Mouse (Mus musculus) heart, embryonic 12.5 days (tissue): ENCODE data around the gene Alpk1. TPM values are rescaled to one million over a fixed set of nuclear protein-coding genes. Genes with fewer than 3 reads are reported as not detected.

Source experiments
- ATAC-seq: fragments of 200-750 bp; cut with Nextera tagmentation; 2 replicates; pipeline ENCODE4 v1.8.0; 2017; ENCODE audit warnings: moderate TSS enrichment, moderate library complexity; ENCODE audit not compliant: insufficient number of reproducible peaks, low FRiP score
- H3K27ac ChIP-seq: fragments of 300-500 bp; sonication (generic); 2 replicates; pipeline ENCODE4 v1.5.1; 2016; ENCODE audit warnings: mild to moderate bottlenecking, moderate library complexity; ENCODE audit not compliant: poor library complexity, severe bottlenecking
- H3K27me3 ChIP-seq: fragments of 300-500 bp; sonication (generic); replicated peaks from 2 replicates; pipeline ENCODE4 v1.6.1; 2016; ENCODE audit warnings: mild to moderate bottlenecking, moderate library complexity
- H3K36me3 ChIP-seq: fragments of 300-500 bp; sonication (generic); 2 replicates; pipeline ENCODE4 v1.6.1; 2016; ENCODE audit warnings: mild to moderate bottlenecking, moderate library complexity
- H3K4me1 ChIP-seq: fragments of 300-500 bp; sonication (generic); replicated peaks from 2 replicates; pipeline ENCODE4 v1.6.1; 2016; ENCODE audit warnings: mild to moderate bottlenecking
- H3K4me2 ChIP-seq: fragments of 300-500 bp; sonication (generic); 2 replicates; pipeline ENCODE4 v1.6.1; 2016; ENCODE audit warnings: mild to moderate bottlenecking, moderate library complexity
- H3K4me3 ChIP-seq: fragments of 300-500 bp; sonication (generic); 2 replicates; pipeline ENCODE4 v1.5.1; 2016; ENCODE audit warnings: mild to moderate bottlenecking
- H3K9ac ChIP-seq: fragments of 300-500 bp; sonication (generic); 2 replicates; pipeline ENCODE4 v1.6.1; 2016; ENCODE audit warnings: mild to moderate bottlenecking, moderate library complexity
- H3K9me3 ChIP-seq: fragments of 300-500 bp; sonication (generic); replicated peaks from 2 replicates; pipeline ENCODE4 v1.6.1; 2016; ENCODE audit warnings: mild to moderate bottlenecking, moderate library complexity
- WGBS: fragments of 180-500 bp; shearing (Covaris S2); methylation state at CpG from one replicate; pipeline ENCODE4 v1.1.7; 2016; 5-methylcytosine and 5-hydroxymethylcytosine counted together
- polyA plus RNA-seq: library from polyadenylated mRNA; unstranded; fragments of >200 nt; fragmentation: Nextera tagmentation; extraction: Ambion mirVana; gene quantifications from 2 replicates; pipeline ENCODE4 v1.2.1, GENCODE M21; 2016

Gene Alpk1
- polyA plus RNA-seq, 1 experiment from 2014 or later, result 1.5 TPM

DNA sequence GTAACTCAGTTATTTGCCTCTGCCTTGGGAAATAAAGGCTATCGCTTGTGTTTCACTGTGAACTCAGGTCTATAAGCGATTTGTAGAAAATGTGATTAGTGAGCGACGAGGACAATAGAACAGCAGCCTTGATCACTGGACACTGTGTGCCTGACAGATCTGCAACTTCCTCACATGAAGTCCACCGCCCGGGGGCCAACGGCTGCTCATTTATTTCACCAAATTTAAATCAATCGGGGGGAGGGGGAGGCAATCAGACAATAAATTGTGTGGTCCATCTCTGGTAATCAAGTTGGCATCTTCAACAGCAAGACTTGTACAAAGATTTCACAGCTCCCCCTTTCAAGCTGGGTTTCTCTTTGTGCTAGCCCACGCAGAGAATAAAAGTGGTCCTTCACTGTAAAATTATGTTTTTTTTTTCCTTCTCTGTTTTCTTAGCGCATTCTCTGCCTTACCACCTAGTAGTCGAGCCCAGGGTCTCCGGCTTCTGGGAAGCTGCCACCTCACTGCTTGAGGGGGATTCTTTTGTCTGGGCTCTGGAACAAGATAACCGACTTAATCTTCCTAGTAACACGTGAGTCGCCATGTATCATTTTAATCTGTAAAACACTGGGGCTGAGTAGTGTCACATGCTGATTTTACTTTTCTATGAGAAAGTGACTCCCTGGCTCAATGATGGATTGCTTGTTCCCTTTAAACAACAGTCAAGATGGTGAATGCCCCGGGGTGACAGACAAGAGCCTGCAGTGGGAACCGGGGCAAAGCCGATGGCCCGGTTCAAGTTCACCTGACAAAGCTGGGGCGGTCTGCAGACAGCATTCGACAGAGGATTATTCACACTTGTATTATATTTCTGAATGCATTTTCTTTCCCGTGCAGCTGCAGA, 118.4 kb downstream of the Alpk1 start:
- Histone ChIP-seq H3K9ac (no peak overlapping the region), H3K9me3 (no peaks in the 10 kb centered on the region), H3K4me3 (no peak overlapping the region), H3K27ac (no peak overlapping the region), H3K36me3 (no peaks in the 10 kb centered on the region), H3K4me1 (no peaks in the 10 kb centered on the region), H3K27me3 (no peaks in the 10 kb centered on the region), H3K4me2 (no peak overlapping the region)
- 71% methylated on average over 22 of the region's 22 CpGs for WGBS
- no peak for ATAC-seq

- Histone ChIP-seq H3K27me3 (no peaks in the 10 kb centered on the region), H3K36me3 (no peaks in the 10 kb centered on the region), H3K27ac (no peak overlapping the region), H3K4me1 (no peaks in the 10 kb centered on the region), H3K9me3 (no peaks in the 10 kb centered on the region), H3K9ac (no peak overlapping the region), H3K4me3 (no peak overlapping the region), H3K4me2 (no peak overlapping the region)
- 76% methylated on average over 7 of the region's 7 CpGs for WGBS
- ATAC-seq, result no peak
Observed at GRCm38 (mm10) chr3:127660712-127661111, 119.6 kb downstream of the Alpk1 start.

DNA sequence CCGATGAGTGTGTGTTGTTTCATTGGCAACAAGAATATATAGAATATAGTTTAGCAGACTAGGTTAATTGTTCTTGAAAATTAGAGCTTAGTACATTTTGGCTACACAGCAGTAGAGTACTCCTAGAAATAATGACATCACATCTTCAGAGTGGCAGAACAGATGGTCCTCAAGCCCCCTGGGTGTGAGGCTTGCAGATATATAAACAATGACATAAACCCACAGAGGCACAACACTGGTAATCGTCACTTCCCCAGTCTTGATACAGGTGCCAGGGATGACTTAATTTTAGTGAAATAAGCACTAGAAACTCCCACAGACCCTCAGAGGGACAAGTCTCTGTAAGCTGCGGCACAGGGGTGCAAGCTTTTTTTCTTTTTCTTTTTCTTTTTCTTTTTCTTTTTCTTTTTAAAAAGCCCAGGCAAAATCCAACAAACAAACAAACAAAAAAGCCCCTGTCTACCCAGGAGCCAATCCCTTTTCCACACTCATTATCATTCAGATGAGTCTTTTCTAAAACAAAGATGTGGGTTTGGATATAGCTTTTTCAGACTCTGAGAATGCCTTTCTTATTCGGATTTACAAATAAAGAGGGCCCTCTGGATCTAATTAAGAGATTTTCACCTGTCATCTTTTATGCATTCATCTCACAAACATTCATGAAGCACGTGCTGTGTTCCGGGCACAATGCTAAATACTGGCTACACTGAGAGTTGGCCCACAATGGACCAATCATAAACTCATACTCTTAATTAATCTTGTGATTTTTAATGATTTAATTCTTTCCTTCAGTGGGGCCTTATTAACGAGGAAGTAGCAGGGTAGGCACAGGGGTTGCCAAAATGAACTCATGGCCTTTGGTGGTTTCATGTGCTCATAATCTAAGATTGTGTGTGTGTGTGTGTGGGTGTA, 128.3 kb downstream of the Alpk1 start:
- H3K9ac ChIP-seq, result no peak overlapping the region
- H3K4me2 ChIP-seq, result no peak overlapping the region
- H3K9me3 ChIP-seq, result peaks cover 3% of the 10 kb centered on the region; the same call in 1 of the 2 replicates
- H3K36me3 ChIP-seq, result no peaks in the 10 kb centered on the region
- no peaks in the 10 kb centered on the region for H3K4me1 ChIP-seq
- ATAC-seq, result no peak
- H3K27ac ChIP-seq, result no peak overlapping the region
- H3K4me3 ChIP-seq, result no peak overlapping the region
- 61% methylated on average over 7 of the region's 7 CpGs for WGBS
- H3K27me3 ChIP-seq, result peaks cover 7% of the 10 kb centered on the region

- no peak for ATAC-seq
- H3K4me2 ChIP-seq, result no peak overlapping the region
Observed at GRCm38 (mm10) chr3:127646156-127646825, 134.0 kb downstream of the Alpk1 start.

GRCm38 (mm10) chr3:127642211-127642610, 138.1 kb downstream of the Alpk1 start:
- no peak overlapping the region for H3K4me3 ChIP-seq
- peaks cover 10% of the 10 kb centered on the region for H3K4me1 ChIP-seq
- no peak overlapping the region for H3K9ac ChIP-seq
- H3K27me3 ChIP-seq, result peaks cover 97% of the 10 kb centered on the region
- no peak overlapping the region for H3K27ac ChIP-seq
- no peak for ATAC-seq
- no peaks in the 10 kb centered on the region for H3K36me3 ChIP-seq
- no peak overlapping the region for H3K4me2 ChIP-seq
- 14% methylated on average over 5 of the region's 5 CpGs for WGBS
- no peaks in the 10 kb centered on the region for H3K9me3 ChIP-seq

More at GRCm38 (mm10) chr3:127646156-127646825, 134.0 kb downstream of the Alpk1 start:
- WGBS, result 50% methylated on average over 18 of the region's 18 CpGs
- Histone ChIP-seq H3K36me3 (no peaks in the 10 kb centered on the region), H3K4me1 (no peaks in the 10 kb centered on the region), H3K4me3 (no peak overlapping the region), H3K9me3 (no peaks in the 10 kb centered on the region), H3K27ac (no peak overlapping the region), H3K27me3 (peaks cover 61% of the 10 kb centered on the region), H3K9ac (no peak overlapping the region)

DNA sequence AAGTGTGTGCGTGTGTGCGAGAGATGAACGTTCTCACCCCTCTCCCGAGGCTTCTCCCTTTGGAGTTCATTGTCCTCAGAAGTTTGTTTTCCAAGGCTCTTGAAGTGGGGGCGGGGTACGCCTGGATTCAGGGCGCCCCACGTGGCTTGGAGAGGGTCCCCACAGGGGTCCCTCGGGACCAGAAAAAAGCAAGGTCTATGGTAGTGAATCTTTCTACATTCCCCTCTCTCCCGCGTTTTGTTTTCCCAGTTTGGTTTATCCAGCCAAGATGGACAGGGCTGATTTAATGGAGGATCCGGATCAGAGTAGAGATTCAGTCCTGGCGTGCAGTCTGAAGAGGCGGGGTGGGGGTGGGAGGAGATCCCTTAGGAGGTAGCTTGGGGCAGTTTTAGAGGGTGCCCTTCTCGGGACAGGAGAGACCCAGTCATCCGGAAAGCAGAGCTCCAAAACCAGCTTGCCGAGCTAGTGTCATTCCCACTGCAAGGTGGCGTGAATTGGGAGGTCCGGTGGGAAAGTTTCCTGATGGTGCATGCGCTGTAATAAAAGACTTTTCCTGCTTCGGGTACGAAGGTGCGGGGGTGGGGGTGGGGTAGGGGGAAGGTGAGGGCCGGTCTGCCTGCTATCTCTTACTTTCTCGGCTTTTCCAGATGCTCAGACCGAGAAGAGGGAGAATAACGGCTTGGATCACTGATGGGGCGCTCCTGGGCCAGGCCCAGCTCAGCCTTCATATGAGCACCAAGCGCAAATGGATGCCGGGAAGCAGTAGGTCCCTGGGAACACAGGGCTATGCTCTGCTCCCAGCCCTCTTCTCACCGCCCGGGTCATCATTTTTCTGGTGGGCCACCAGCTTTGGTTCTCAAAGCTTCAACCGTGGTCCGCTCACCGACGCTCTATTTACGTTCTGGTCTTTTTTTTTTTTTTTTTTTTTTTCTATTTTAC, 139.3 kb downstream of the Alpk1 start:
- 3% methylated on average over 37 of the region's 37 CpGs for WGBS
- H3K9me3 ChIP-seq, result no peaks in the 10 kb centered on the region
- H3K4me3 ChIP-seq, result peak overlapping the region; percentile 22
- H3K27ac ChIP-seq, result no peak overlapping the region
- peak overlapping the region; percentile 57 for H3K4me2 ChIP-seq
- no peaks in the 10 kb centered on the region for H3K36me3 ChIP-seq
- H3K9ac ChIP-seq, result no peak overlapping the region
- H3K4me1 ChIP-seq, result peaks cover 10% of the 10 kb centered on the region
- H3K27me3 ChIP-seq, result peaks cover 94% of the 10 kb centered on the region
- ATAC-seq, result no peak

DNA sequence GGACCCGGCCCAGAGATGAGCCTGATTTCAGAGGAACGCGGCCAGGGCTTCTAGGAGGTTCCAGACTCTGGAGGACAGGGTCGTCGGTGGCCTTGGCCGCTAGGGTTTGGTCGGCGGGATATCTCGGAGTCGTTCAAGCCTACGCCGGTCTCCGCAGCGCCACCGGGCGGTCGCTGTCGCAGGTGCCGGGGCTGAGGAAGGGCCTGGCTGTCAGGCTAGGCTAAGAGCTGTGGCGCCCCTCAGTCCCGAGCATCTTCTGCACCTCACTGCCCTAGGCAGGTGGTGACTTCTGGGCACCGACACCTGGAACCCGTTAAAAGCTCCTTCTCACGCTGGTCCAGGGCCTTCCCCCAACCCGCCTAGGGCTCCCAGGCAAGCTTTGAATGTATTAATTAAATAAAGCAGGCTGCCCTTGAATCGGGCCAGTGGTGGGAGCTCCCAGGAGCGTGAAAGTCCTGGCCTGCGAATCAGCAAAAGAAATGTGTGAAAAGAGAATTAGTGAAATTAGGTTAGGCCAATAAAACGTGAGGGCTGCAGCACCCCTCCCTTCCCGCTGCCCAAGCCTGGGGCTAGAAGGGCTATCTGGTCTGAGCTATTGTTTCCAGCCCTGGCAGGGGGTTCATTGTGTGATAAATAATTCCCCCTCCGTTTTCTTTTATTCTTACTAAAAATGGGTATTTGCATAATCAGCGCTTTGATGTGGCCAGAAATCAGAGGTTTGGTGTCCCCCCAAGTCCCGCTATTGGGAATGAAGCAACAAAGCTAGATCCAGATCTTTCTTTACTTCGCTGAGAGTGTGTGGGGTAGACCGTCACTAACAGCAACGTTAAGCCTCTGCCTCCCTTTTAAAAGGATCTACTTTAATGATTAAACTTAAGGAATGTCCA, 140.2 kb downstream of the Alpk1 start:
- peak overlapping the region; percentile 57 for H3K4me2 ChIP-seq
- H3K4me3 ChIP-seq, result peak overlapping the region; percentile 22
- H3K9me3 ChIP-seq, result no peaks in the 10 kb centered on the region

GRCm38 (mm10) chr3:127634984-127635349, 145.4 kb downstream of the Alpk1 start:
- no peak for ATAC-seq
- H3K27me3 ChIP-seq, result peaks cover 90% of the 10 kb centered on the region
- no peaks in the 10 kb centered on the region for H3K9me3 ChIP-seq
- H3K9ac ChIP-seq, result no peak overlapping the region
- H3K27ac ChIP-seq, result no peak overlapping the region
- peaks cover 31% of the 10 kb centered on the region for H3K4me1 ChIP-seq
- no peak overlapping the region for H3K4me3 ChIP-seq
- WGBS, result 9% methylated on average over 3 of the region's 3 CpGs
- no peaks in the 10 kb centered on the region for H3K36me3 ChIP-seq
- H3K4me2 ChIP-seq, result no peak overlapping the region

More for the DNA sequence above, 140.2 kb downstream of the Alpk1 start:
- 2% methylated on average over 36 of the region's 36 CpGs for WGBS
- H3K27me3 ChIP-seq, result peaks cover 89% of the 10 kb centered on the region
- H3K27ac ChIP-seq, result no peak overlapping the region
- H3K4me1 ChIP-seq, result peaks cover 10% of the 10 kb centered on the region
- H3K9ac ChIP-seq, result no peak overlapping the region
- no peaks in the 10 kb centered on the region for H3K36me3 ChIP-seq
- peak; percentile 22; the same call in 1 of the 2 replicates for ATAC-seq

GRCm38 (mm10) chr3:127634101-127634983, 146.0 kb downstream of the Alpk1 start:
- Histone ChIP-seq H3K4me1 (peaks cover 29% of the 10 kb centered on the region), H3K27ac (no peak overlapping the region), H3K36me3 (no peaks in the 10 kb centered on the region), H3K9ac (0 out of 2 replicates have a peak overlapping the region, but pooled peaks have one; percentile 15), H3K4me3 (peak overlapping the region; percentile 48), H3K9me3 (no peaks in the 10 kb centered on the region), H3K27me3 (peaks cover 90% of the 10 kb centered on the region), H3K4me2 (peak overlapping the region; percentile 84)
- 1% methylated on average over 58 of the region's 58 CpGs for WGBS
- peak; percentile 75 for ATAC-seq
